Mouse (Mus musculus) lung, adult 2 months (tissue): ENCODE data around the gene Rbbp9. TPM values are rescaled to one million over a fixed set of nuclear protein-coding genes. Genes with fewer than 3 reads are reported as not detected.

Source experiments
- DNase-seq: peaks from one replicate; pipeline ENCODE4 v3.0.0; 2022
- H3K4me1 ChIP-seq: fragments of 200-500 bp; 2 replicates; pipeline ENCODE4 v1.6.1; 2011; ENCODE audit warnings: low read length; ENCODE audit not compliant: control insufficient read depth, insufficient read depth
- H3K4me3 ChIP-seq: fragments of 200-500 bp; replicated peaks from 2 replicates; pipeline ENCODE3; 2011; ENCODE audit warnings: low read depth, mild to moderate bottlenecking, control low read depth, low read length; ENCODE audit errors: extremely low read depth
- CTCF ChIP-seq: fragments of 200-500 bp; IDR thresholded peaks from 2 replicates; pipeline ENCODE4 v1.5.1; 2011; ENCODE audit warnings: mild to moderate bottlenecking, low read length, control low read depth; ENCODE audit not compliant: insufficient read depth
- POLR2A ChIP-seq: fragments of 200-500 bp; IDR thresholded peaks from 2 replicates; pipeline ENCODE4 v1.6.1; 2011; ENCODE audit warnings: low read depth, mild to moderate bottlenecking, control low read depth, low read length, borderline replicate concordance; ENCODE audit errors: extremely low read depth
- WGBS: fragments of 180-500 bp; shearing (Covaris S2); methylation state at CpG from one replicate; pipeline ENCODE4 v1.1.7; 2018; 5-methylcytosine and 5-hydroxymethylcytosine counted together
- polyA plus RNA-seq: library from polyadenylated mRNA; depleted of rRNA; stranded (reverse); fragments of >200 nt; gene quantifications from 2 replicates; pipeline ENCODE4 v1.2.3, GENCODE M21; 2012; rRNA removed

Gene Rbbp9
- polyA plus RNA-seq, 1 experiment: 15.4 TPM

DNA sequence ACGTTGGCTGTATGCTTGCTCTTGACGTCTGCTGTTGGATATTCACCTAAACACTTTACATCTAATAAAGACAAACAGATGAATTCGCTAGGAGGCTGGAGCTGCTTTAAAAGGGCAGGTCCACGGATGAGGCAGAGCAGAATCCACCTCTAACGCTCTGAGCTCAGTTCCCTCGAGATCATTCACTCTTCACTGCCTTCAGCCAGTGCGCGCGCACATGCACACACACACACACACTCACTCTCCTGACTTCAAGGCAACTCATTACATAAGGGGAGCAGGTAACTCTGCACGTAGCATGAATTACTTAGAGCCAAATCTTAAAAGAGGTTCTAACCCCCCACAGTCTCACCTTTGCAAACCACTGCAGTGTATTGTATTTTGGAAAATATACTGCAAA, 24.8 kb downstream of the Rbbp9 start:
- WGBS: 57% methylated on average over 10 of the region's 10 CpGs
- Histone ChIP-seq H3K4me1 (0 out of 2 replicates have a peak, but pooled peaks cover 5% of the 10 kb centered on the region), H3K4me3 (no peak overlapping the region)
- no peak for TF ChIP-seq POLR2A
- no peak for TF ChIP-seq CTCF
- DNase-seq: no peak

DNA sequence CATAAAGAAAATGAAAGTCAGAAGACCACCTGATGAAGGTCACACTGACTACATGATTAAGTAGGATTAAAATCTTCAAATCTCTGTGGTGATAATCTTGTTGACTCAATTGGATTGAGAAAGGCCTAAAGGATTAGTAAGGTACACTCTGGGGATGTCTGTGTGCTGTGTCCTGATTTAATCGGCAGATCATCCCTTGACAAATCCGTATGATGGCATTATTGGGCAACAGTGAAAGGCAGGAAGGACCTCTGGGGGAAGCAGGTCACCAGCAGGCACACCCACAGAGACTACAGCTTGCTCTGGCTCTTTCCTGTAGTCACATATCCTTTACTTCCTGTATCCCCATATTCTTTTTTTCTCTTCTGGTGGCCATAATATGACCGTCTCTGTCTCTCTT, 30.9 kb downstream of the Rbbp9 start:
- 51% methylated on average over 3 of the region's 3 CpGs for WGBS
- TF ChIP-seq CTCF (no peak), POLR2A (no peak)
- no peak for DNase-seq
- no peaks in the 10 kb centered on the region for H3K4me1 ChIP-seq
- no peak overlapping the region for H3K4me3 ChIP-seq

DNA sequence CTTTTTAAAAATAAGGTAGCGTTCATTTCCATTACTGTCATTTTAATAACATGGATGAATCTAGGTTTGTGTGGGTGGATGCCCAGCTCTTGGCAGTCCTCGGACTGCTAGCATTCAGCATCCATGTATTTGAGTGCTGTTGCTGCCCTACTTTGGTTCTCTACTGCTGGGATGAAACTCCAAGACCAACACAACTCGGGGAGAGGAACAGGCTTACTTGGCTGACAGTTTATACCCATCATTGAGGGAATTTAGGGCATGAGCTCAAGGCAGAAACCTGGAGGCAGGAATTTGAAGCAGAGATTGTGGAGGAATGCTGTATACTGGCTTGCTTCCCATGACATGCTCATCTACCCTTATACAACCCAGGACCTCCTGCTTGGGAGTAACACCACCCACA, 36.0 kb downstream of the Rbbp9 start:
- no peak for TF ChIP-seq POLR2A
- no peak for TF ChIP-seq CTCF
- 69% methylated on average over 3 of the region's 3 CpGs for WGBS
- no peak for DNase-seq

DNA sequence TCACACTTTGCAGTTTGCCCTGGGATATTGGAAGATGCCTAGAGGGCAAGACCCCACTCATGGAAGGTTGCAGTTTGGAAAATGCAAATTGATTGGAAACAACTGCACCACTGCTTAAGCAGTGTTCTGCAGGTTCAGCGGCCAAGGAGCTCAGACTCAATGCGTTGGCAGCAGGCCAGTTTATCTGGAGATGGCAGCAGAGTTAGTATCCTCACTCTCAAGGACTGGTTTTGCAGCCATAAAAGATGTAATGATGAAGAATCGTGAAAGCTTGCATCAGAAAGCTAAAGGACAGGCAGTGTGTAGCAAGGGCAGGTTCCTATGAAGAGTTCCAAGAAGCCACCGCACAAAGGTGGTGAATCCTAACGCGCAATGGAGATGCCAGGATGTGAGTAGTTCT, 48.5 kb downstream of the Rbbp9 start:
- TF ChIP-seq CTCF (no peak), POLR2A (no peak)
- Histone ChIP-seq H3K4me3 (no peak overlapping the region), H3K4me1 (no peaks in the 10 kb centered on the region)
- no peak for DNase-seq
- WGBS: 80% methylated on average over 6 of the region's 6 CpGs

More for the DNA sequence above, 36.0 kb downstream of the Rbbp9 start:
- no peaks in the 10 kb centered on the region for H3K4me1 ChIP-seq
- H3K4me3 ChIP-seq: no peak overlapping the region

Other genes with a start within 250 kb of the Rbbp9 start
- gene Ovol2, start 218.7 kb downstream of the Rbbp9 start, polyA plus RNA-seq: 6.7 and 7.4 TPM in 2 replicates
- gene Kat14, start 181.9 kb downstream of the Rbbp9 start, polyA plus RNA-seq: 22.0 and 28.6 TPM in 2 replicates
- not detected in 2 replicates for gene Pet117, start 181.9 kb downstream of the Rbbp9 start, polyA plus RNA-seq
- 1.3 and 2.1 TPM in 2 replicates for gene Dzank1, start 23.5 kb downstream of the Rbbp9 start, polyA plus RNA-seq
- gene Polr3f, start 23.2 kb downstream of the Rbbp9 start, polyA plus RNA-seq: 4.5 and 8.5 TPM in 2 replicates
- gene Sec23b, start 5.4 kb upstream of the Rbbp9 start, polyA plus RNA-seq: 37.7 and 51.0 TPM in 2 replicates
- gene Smim26, start 43.2 kb upstream of the Rbbp9 start, polyA plus RNA-seq: 3.3 and 4.5 TPM in 2 replicates
- gene Dtd1, start 49.0 kb upstream of the Rbbp9 start, polyA plus RNA-seq: 9.9 and 12.4 TPM in 2 replicates